Mouse (Mus musculus): ENCODE data around the gene Treh.

The Treh gene

GRCm38 (mm10) chr9:44715705-44716362 is 42.8 kb downstream of the Treh start:
- DNase-seq (ENCODE audit: low spot score in 2 of 2): no peak

DNA sequence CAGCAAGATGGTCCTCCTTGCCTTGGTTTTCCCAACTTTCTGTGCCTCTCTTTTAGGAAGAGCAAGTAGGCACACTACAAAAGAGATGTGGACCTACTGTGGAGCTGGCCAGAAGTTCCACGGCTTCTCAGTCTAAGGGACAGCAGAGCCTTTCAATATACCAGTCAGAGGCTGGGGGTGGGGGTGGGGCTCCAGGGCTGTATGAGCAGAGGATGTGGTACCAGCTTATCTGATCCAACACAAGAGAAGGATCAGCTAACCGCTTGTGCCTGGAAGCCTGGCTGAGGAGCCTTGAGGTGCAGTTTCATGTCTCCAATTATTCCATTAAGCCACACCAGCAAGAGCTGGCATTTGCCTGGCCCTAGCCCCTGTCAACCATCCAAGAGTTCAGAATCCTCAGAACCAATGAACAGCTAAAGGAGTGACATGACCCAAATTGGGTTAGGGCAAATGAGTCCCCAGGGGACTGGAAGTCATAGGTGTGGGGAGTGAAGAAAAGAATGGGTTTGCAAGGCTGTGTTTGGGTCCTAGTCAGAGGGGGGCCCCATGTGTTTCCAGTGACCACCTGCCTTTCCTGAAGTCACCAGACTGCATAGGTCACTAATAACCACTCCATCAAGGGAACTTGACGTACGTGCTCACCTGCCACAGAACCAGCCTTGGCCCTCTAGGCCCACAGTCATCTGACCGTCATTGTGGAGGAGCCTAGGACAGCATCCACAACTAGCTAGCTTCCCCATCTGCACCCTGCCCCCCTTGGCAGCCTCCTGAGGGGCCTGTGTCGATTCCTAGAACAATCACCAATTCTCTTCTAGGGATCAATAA is 44.2 kb downstream of the Treh start:
- no peak for DNase-seq (ENCODE audit: low spot score in 2 of 2)

DNA sequence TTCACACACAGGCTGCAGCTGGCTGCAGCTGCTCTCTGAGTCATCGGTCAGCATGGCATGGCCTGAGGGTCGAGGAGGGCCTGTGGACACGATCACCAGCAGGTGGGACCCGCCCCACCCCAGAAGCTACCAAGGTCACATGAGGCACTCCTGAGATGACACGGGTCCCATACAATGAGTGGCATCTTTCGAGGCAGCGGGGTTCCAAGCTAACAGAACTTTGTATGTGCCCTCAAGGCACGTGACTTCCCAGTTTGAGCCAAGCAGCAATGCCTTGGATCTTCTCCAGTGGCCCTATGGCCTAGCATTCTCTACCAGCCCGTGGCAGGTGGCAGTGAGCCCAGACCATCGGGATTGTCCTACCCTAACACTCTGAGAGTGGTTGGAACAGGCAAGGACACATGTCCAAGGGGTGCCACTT is 44.8 kb downstream of the Treh start:
- DNase-seq (ENCODE audit: low spot score in 2 of 2): no peak

DNA sequence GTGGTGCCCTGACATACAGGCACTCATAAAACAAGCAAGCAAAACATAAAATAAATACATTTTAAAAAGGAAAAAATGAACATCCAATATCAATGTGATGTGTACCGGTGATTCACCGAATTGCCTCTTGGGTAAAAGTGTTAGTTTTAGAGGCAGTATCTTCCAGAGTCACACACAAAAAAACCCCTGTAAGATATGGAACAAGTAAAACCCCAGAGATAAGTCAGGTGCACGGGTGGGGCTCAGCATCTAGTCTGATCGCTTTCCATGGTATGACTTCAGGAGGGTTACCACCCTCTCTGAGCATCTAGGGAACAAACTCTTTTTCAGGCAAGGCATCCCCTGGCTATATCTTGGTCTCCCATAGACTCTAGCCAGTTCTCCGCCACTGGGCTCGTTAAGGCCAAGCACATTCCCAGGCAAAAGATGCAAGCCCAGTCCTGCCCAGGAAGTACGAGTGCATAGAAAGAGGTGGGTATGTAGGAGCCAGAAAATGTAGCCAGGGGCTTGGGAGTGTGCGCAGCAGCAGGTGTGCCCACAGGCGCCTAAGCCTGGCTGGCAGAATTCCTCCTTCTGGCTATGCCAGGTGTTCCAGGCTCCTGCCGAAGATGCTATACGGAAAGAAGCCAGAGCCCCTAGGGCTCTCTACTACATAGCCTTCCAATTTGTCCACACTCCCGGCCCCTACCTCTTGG is 46.1 kb downstream of the Treh start:
- DNase-seq (ENCODE audit: low spot score in 2 of 2): no peak

DNA sequence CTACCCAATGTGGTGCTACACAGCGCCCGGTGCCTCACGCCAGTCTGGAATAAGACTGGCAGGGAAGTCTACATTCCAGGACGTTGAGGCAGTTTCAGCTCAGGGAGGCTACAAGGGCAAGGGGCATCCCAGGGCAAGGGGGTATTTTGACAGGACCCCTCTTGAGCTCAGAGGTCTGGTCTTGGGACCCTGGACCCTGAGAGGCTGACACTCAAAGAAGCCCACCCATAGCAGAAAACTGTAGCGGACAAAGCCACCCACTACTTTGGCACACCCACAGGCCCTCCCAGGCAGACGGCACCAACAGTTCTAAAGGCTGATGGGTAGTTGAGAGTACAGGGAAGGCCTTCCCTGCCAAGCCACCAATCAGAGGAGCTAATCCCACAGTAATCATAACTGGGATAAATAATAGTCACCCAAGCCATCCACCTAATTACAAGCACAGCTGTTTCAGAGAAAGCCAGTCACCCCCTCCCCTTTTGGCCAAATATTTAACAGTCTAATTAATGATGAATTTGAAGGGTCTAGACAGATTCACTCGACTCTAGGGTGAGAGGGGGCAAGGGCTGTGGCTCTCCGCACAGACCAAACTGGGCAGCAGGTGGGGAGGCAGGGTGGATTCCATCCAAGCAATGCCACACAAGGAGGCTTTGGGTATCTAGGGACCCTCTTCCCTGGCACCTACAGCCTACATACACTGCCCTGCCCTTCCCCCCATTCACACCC is 46.8 kb downstream of the Treh start:
- DNase-seq (ENCODE audit: low spot score in 2 of 2): no peak

DNA sequence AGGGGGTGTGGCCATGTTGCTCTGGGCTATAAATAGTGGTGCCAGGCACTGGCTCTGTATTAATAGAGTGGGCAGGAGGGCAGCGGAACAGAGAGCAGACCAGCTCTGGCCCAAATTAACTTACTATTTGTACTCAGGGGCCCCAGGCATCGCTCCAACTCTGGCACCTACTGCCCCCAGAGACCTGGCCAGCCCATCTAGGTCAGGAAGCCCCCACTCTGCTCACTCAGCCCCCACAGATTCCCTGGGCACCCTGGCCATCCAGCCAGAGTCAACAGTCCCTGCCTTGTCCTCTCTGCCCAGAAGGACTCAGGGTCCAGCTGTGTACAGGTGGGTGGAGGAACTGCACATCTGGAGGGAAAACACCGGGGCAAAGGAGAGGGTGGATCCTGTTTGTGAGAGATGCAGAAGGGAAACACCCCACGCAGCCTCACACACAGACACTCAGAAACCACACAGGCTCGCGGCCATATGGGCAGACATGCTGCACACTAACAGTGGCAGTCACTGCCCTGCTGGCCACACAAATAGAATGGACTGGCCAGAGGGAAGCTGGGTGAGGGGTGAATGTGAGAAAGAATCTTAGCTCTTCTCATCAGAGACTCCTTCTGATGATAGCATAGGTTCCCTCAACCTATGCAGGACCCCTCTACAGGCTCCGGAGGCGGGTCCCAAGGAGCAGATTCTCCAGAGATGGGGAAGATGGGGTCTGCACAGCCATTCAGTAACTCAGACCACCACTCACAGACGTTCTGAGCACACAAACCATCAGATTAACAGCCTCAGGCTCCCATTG is 47.5 kb downstream of the Treh start:
- no peak for DNase-seq (ENCODE audit: low spot score in 2 of 2)

- peak; percentile 88 to 92 for DNase-seq (ENCODE audit: low spot score in 2 of 2)
Observed at GRCm38 (mm10) chr9:44721154-44721876, 48.3 kb downstream of the Treh start.

- no peak for DNase-seq (ENCODE audit: low spot score in 2 of 2)
Observed at GRCm38 (mm10) chr9:44721877-44722186, 48.8 kb downstream of the Treh start.

- no peak for DNase-seq (ENCODE audit: low spot score in 2 of 2)
Observed at GRCm38 (mm10) chr9:44722575-44722974, 49.5 kb downstream of the Treh start.

DNA sequence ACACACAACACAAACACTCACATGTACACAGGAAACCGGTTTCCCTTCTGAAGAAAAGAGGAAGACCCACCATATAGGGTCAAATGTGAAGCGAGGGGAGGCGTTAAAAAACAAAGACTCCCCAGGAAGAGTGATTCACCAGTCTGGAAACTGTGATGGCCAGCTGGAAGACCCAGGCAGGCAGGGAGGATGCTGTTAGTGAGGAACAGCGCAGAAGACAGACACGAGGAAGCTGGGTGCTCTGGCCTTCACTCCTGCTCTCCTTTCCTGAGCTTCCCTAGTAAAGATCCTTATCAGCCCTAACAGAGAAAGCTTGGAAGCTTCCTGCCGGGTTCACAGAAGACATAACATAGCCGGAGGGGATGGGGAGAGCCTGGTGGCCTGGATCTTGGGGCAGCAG is 50.0 kb downstream of the Treh start:
- DNase-seq (ENCODE audit: low spot score in 2 of 2): no peak

- DNase-seq (ENCODE audit: low spot score in 2 of 2): no peak
Observed at GRCm38 (mm10) chr9:44723521-44724041, 50.5 kb downstream of the Treh start.

GRCm38 (mm10) chr9:44724223-44724622 is 51.2 kb downstream of the Treh start:
- DNase-seq (ENCODE audit: low spot score in 2 of 2): peak in 1 of 2 experiments; percentile 66

DNA sequence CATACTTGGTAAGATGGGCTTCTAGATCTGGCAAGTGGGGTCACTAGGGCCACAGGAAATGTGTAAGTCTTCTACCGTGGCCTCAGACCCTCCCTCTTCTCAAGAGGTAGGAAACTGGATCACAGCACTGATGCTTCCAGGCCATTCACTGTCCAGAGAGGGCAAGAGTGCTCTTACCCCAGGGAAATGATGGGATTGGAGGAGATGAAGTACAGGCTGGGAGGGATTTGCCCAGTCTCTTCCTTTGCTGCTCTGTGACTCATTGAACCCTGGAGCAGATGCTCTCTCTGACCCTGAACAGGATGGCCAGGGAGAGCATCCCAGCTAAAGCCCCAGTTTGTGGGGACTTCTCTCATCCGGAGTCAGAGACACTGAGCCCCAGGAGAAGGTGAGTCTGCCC is 51.6 kb downstream of the Treh start:
- DNase-seq (ENCODE audit: low spot score in 2 of 2): no peak

DNA sequence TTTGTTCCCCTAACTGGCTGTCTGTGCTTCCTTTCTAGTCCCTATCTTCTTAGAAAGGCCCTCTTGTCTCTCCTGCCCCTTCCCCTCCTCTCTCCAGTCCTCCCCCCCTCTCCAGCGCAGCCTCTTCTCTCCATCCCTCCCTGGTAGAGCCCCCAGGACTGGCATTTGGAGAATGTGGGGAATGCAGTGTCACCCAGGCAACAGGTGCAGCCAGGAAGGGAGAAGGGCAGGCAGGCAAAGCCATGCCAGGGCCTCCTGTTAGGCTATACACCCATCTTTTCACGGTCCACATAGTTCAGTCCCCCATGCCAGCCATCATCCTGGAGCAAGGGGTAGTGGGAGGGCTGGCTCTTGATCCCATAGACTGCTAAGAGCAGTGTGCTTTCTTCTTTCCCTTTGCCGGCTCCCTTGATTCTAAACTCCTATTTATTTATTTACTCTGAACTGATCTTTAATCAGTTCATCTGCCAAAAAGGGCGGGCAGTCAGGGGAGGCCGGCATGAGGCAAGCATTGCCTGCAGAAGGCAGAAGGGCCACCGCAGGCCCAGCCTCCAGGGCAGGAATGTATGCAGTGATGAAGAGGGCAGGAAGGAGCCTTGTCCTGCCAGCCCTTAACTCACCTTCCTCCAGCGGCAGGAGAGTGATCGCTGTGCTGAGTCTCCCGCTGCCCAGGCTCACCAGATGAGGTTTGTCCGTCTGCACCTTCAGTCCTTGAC is 53.6 kb downstream of the Treh start:
- DNase-seq (ENCODE audit: low spot score in 2 of 2): no peak

DNA sequence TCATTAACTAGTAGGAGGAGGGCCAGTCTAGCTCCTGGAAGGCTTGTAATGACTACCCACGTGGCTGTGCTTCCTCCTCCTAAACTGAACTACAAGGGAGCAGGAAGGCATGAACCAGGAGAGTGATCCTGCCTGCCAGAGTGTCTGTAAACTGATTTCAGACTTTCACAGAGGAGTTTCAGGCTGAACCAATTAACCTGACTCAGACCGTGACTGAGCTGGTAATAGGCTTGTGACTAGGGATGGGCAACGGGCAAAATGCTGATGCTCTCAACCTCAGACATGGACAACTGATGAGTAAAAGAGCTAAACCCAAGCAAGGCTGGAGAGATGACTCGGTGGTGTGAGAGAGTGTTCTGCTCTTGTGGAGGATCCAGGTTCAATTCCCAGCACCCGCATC is 54.4 kb downstream of the Treh start:
- no peak for DNase-seq (ENCODE audit: low spot score in 2 of 2)

DNA sequence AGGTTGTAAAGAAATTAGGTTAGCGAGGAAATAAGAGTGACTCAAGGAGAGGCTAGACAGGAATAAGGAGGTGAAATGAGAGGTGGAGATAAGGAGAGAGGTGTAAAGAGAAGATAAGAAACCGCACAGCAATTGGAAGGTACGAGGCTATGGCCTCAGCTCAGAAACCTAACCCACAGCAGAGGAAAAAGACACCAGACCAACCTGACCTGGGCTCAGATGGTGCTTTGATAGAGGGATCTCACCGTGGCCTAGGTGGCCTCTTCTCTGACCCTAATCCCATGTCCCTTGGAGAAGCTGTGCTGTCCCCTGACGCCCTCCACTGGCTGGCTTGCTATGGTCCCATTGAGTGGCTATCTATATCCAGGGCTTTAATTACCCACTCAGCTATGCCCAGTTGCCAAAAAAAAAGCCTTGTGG is 59.1 kb downstream of the Treh start:
- DNase-seq (ENCODE audit: low spot score in 2 of 2): no peak

GRCm38 (mm10) chr9:44732921-44733530 is 60.0 kb downstream of the Treh start:
- DNase-seq (ENCODE audit: low spot score in 2 of 2): no peak

- peak; percentile 68 to 71 for DNase-seq (ENCODE audit: low spot score in 2 of 2)
Observed at GRCm38 (mm10) chr9:44733671-44734523, 60.9 kb downstream of the Treh start.
